Mouse (Mus musculus): ENCODE measurements around the gene Chst8.

- TF ChIP-seq HCFC1 (IDR thresholded peaks at IDR 0.05; ENCODE audit: borderline replicate concordance, insufficient read depth, low read length) (no peak), ZNF384 (IDR thresholded peaks at IDR 0.05; ENCODE audit: low read depth, low read length) (no peak)
Observed at GRCm38 (mm10) chr7:34696086-34696485, 116.4 kb downstream of the Chst8 start.
